Mouse (Mus musculus) CH12.LX (cell line): ENCODE results near the gene Naa35. TPM values are rescaled to one million over a fixed set of nuclear protein-coding genes. Genes with fewer than 3 reads are reported as not detected.

Source experiments
- DNase-seq: peaks from one replicate; pipeline ENCODE4 v3.0.0-alpha.2; 2013; ENCODE audit errors: extremely low read depth
- H3K27ac ChIP-seq: 2 replicates; pipeline ENCODE4 v1.5.1; 2012; ENCODE audit warnings: low read depth, mild to moderate bottlenecking, control low read depth, moderate library complexity; ENCODE audit not compliant: insufficient read depth
- H3K27me3 ChIP-seq: replicated peaks from 2 replicates; pipeline ENCODE3; 2012; ENCODE audit warnings: inconsistent platforms
- H3K36me3 ChIP-seq, 2 experiments: replicated peaks in 1 of 2; 2 replicates each; pipeline versions ENCODE3 to v1.6.1; 2012; ENCODE audit warnings: inconsistent platforms in 1 of 2, low read length in 1 of 2, mild to moderate bottlenecking in 1 of 2, mixed read lengths in 1 of 2, moderate library complexity in 1 of 2; ENCODE audit not compliant: control insufficient read depth in 1 of 2, insufficient read depth in 1 of 2
- H3K4me1 ChIP-seq, 2 experiments: 2 replicates each; pipeline ENCODE4 v1.6.1; 2012; ENCODE audit warnings: inconsistent platforms in 1 of 2, moderate library complexity in 1 of 2; ENCODE audit not compliant: insufficient read depth in 2 of 2, control insufficient read depth in 1 of 2
- H3K4me2 ChIP-seq: 2 replicates; pipeline ENCODE4 v1.6.1; 2012; ENCODE audit warnings: low read depth, mild to moderate bottlenecking, control low read depth; ENCODE audit not compliant: poor library complexity, insufficient read depth, severe bottlenecking
- H3K4me3 ChIP-seq, 3 experiments: fragments of 150-350 bp in 1 of 3; sonication (generic) in 1 of 3; replicated peaks in 1 of 3; 2 replicates each; pipeline versions ENCODE3 to v1.5.1; 2011 to 2012; ENCODE audit warnings: low read depth in 2 of 3, low read length in 2 of 3, mild to moderate bottlenecking in 2 of 3, moderate library complexity in 2 of 3, control low read depth in 1 of 3, improper control_type of control experiment in 1 of 3, inconsistent platforms in 1 of 3, mixed read lengths in 1 of 3; ENCODE audit not compliant: poor library complexity in 1 of 3
- H3K79me2 ChIP-seq: replicated peaks from 2 replicates; pipeline ENCODE4 v1.6.1; 2012; ENCODE audit warnings: mild to moderate bottlenecking, moderate library complexity; ENCODE audit not compliant: control insufficient read depth, poor library complexity, insufficient read depth, severe bottlenecking; ENCODE audit errors: extremely low read depth
- H3K9ac ChIP-seq: 2 replicates; pipeline ENCODE4 v1.6.1; 2012; ENCODE audit warnings: low read depth, mild to moderate bottlenecking, control low read depth, moderate library complexity; ENCODE audit not compliant: insufficient read depth
- H3K9me3 ChIP-seq: replicated peaks from 2 replicates; pipeline ENCODE3; 2012; ENCODE audit warnings: low read length, inconsistent platforms, mixed read lengths
- ELF1 ChIP-seq: IDR thresholded peaks from 2 replicates; pipeline ENCODE4 v1.6.1; 2014; ENCODE audit warnings: low read depth, mild to moderate bottlenecking, inconsistent platforms, low read length, improper control_type of control experiment
- ETS1 ChIP-seq: conservative IDR thresholded peaks from 2 replicates; pipeline ENCODE4 v1.6.1; 2012; ENCODE audit warnings: low read depth, mild to moderate bottlenecking, inconsistent platforms, low read length, improper control_type of control experiment, moderate library complexity
- IRF4 ChIP-seq: IDR thresholded peaks from 2 replicates; pipeline ENCODE4 v1.6.1; 2014; ENCODE audit warnings: low read depth, mild to moderate bottlenecking, inconsistent platforms, low read length, improper control_type of control experiment
- JUN ChIP-seq: IDR thresholded peaks from 2 replicates; pipeline ENCODE4 v1.6.1; 2011; ENCODE audit warnings: low read depth, mild to moderate bottlenecking, low read length, improper control_type of control experiment, moderate library complexity; ENCODE audit not compliant: insufficient read depth
- JUND ChIP-seq: conservative IDR thresholded peaks from 2 replicates; pipeline ENCODE4 v1.6.1; 2011; ENCODE audit warnings: low read depth, low read length, improper control_type of control experiment
- KAT2A ChIP-seq: IDR thresholded peaks from 2 replicates; pipeline ENCODE4 v1.6.1; 2012; ENCODE audit warnings: low read length, improper control_type of control experiment, inconsistent platforms; ENCODE audit not compliant: insufficient replicate concordance
- MAFK ChIP-seq: IDR thresholded peaks from 2 replicates; pipeline ENCODE4 v1.6.1; 2011; ENCODE audit warnings: low read length, improper control_type of control experiment; ENCODE audit not compliant: insufficient replicate concordance
- MAX ChIP-seq: IDR thresholded peaks from 2 replicates; pipeline ENCODE4 v1.6.1; 2011; ENCODE audit warnings: low read length, improper control_type of control experiment
- MXI1 ChIP-seq: IDR thresholded peaks from 2 replicates; pipeline ENCODE4 v1.6.1; 2011; ENCODE audit warnings: mild to moderate bottlenecking, low read depth, low read length, improper control_type of control experiment
- MYC ChIP-seq: IDR thresholded peaks from 2 replicates; pipeline ENCODE4 v1.6.1; 2011; ENCODE audit warnings: low read depth, mild to moderate bottlenecking, improper control_type of control experiment, low read length
- POLR2A ChIP-seq: IDR thresholded peaks from 2 replicates; pipeline ENCODE4 v1.6.1; 2011; ENCODE audit warnings: low read depth, mild to moderate bottlenecking, improper control_type of control experiment, low read length
- SIN3A ChIP-seq: IDR thresholded peaks from 2 replicates; pipeline ENCODE4 v1.6.1; 2012; ENCODE audit warnings: low read length, improper control_type of control experiment, inconsistent platforms
- ZC3H11A ChIP-seq: IDR thresholded peaks from 2 replicates; pipeline ENCODE4 v1.6.1; 2012; ENCODE audit warnings: low read depth, mild to moderate bottlenecking, inconsistent platforms, low read length, improper control_type of control experiment
- ZNF384 ChIP-seq: IDR thresholded peaks from 2 replicates; pipeline ENCODE4 v1.6.1; 2012; ENCODE audit warnings: low read depth, low read length, improper control_type of control experiment, inconsistent platforms
- dilution Hi-C: fragments of 300-500 bp; cut with MboI; formaldehyde crosslinking; loops from 2 replicates; pipeline ENCODE4 v1.14.3; 2020; ENCODE audit warnings: low sequenced_read_pairs; ENCODE audit not compliant: extremely low pct_unique_long_range_greater_than_20kb, extremely low pct_ligation_motif_present
- in situ Hi-C: fragments of 300-500 bp; cut with MboI; formaldehyde crosslinking; loops from 3 replicates; pipeline ENCODE4 v1.14.3; 2019; ENCODE audit warnings: low sequenced_read_pairs, low pct_ligation_motif_present, low pct_unique_long_range_greater_than_20kb, mixed read lengths
- polyA plus RNA-seq: library from polyadenylated mRNA; unstranded; fragments of >175 nt; gene quantifications from 2 replicates; pipeline ENCODE4 v1.2.1, GENCODE M21; 2012; ENCODE audit warnings: low read depth; ENCODE audit not compliant: insufficient read length
- total RNA-seq, 2 experiments: library from RNA; depleted of rRNA; stranded (reverse); fragments of 300-350 nt in 1 of 2; fragments of >200 nt in 1 of 2; gene quantifications; 2 replicates each; pipeline ENCODE4 v1.2.3; 2012 to 2014

The Naa35 gene
- total and polyA plus RNA-seq, 3 experiments = 46.8 to 60.2 (median 56.4) TPM

DNA sequence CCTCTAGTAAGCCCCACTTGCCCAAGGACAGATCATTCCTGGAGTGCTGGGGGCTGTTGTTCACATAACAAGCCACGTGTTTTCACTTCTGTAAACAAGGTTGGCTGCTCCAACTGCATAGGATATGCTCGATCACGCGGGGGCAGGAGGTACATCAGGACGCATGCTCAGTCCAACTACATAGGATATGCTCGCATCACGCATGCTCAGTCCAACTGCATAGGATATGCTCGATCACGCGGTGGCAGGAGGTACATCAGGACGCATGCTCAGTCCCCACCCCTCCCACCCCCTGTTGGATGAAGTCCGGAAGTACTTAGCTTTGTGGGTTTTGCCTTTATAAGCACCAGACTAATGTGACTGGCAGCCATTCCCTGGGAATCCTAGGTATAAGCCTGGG is 76.9 kb downstream of the Naa35 start:
- in situ Hi-C loops = no loop called here

DNA sequence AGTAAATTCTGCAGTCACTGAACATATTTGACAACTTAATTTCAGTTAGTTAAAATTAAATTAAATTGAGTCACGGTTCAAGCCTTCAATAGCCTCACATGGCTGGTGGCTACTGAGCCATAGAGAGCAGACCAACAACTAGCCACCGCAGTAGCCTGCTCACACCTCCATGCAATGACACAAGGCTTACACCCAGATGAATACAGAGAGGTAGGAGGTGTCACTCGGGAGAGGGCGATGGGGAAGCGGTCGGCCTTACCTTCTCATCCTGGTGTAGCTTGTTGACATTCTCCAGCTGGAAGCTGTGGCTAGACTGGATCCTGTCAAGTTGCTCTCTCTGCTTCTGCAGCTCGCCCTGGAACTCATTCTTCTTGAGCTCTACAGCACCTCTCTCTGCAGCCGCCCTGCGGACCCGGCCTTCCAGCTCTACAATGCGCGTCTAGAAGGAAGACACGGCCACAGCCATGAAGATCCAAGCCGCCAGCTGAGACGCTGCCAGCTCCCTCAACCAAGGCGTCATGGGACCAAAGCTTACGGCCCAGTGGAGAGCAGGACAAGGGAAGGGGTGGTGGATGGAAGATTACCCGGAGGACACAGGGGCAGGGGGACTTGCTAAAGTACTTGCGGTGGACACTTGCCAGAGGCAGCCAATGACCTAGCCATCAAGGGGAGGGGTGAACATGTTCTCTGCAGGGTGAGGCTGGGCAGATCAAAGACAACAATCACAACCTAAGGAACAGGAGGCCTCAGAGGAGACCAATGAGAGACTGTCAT is 79.1 kb downstream of the Naa35 start:
- peaks cover 20 to 71% of the 10 kb centered on the region in 2 experiments for H3K36me3 ChIP-seq
- DNase-seq = no peak
- TF ChIP-seq ELF1 (no peak), JUN (no peak), ZC3H11A (no peak), SIN3A (no peak), ETS1 (no peak), MAX (no peak), IRF4 (no peak), KAT2A (no peak), POLR2A (no peak)
- in situ Hi-C loops (no loop called here), dilution Hi-C loops (no loop called here)
- no peak overlapping the region for H3K27ac ChIP-seq
- no peak overlapping the region for H3K4me2 ChIP-seq
- H3K79me2 ChIP-seq = no peaks in the 10 kb centered on the region
- no peak overlapping the region for H3K4me3 ChIP-seq
- peaks cover 5 to 24% of the 10 kb centered on the region in 2 experiments for H3K4me1 ChIP-seq
- no peaks in the 10 kb centered on the region for H3K27me3 ChIP-seq
- no peak overlapping the region for H3K9ac ChIP-seq
- no peaks in the 10 kb centered on the region for H3K9me3 ChIP-seq

More for the DNA sequence above, 76.9 kb downstream of the Naa35 start:
- TF ChIP-seq MAFK (no peak), JUN (no peak), MYC (no peak), ETS1 (no peak), MXI1 (no peak), JUND (no peak), ZNF384 (no peak)
- Histone ChIP-seq H3K4me1 (peaks cover 5 to 22% of the 10 kb centered on the region in 2 experiments), H3K27ac (no peak overlapping the region), H3K4me2 (no peak overlapping the region), H3K79me2 (no peaks in the 10 kb centered on the region), H3K36me3 (peaks cover 23 to 75% of the 10 kb centered on the region in 2 experiments), H3K4me3 (no peak overlapping the region), H3K9me3 (peaks cover 2% of the 10 kb centered on the region), H3K9ac (no peak overlapping the region), H3K27me3 (no peaks in the 10 kb centered on the region)
- dilution Hi-C loops = no loop called here
- DNase-seq = no peak
